Mouse (Mus musculus): ENCODE measurements around the gene Wwtr1.

The Wwtr1 gene

GRCm38 (mm10) chr3:57466289-57466688, 109.4 kb downstream of the Wwtr1 start:
- in situ Hi-C loops (cut with MboI; ENCODE audit: low sequenced_read_pairs) = loop anchor here (10.0 kb wide), 1 partner anchor 159 kb away; no protein-coding TSS in a partner anchor

- in situ Hi-C loops (cut with MboI; ENCODE audit: low sequenced_read_pairs) = loop anchor here (10.0 kb wide), 1 partner anchor 161 kb away; no protein-coding TSS in a partner anchor
Measured at GRCm38 (mm10) chr3:57463302-57463701, 112.4 kb downstream of the Wwtr1 start.

GRCm38 (mm10) chr3:57458652-57459051, 117.1 kb downstream of the Wwtr1 start:
- in situ Hi-C loops (cut with MboI; ENCODE audit: low sequenced_read_pairs) = no loop called here

GRCm38 (mm10) chr3:57448445-57448844, 127.3 kb downstream of the Wwtr1 start:
- in situ Hi-C loops (cut with MboI; ENCODE audit: low sequenced_read_pairs) = no loop called here

GRCm38 (mm10) chr3:57447889-57448288, 127.8 kb downstream of the Wwtr1 start:
- in situ Hi-C loops (cut with MboI; ENCODE audit: low sequenced_read_pairs) = no loop called here

GRCm38 (mm10) chr3:57445706-57446105, 130.0 kb downstream of the Wwtr1 start:
- in situ Hi-C loops (cut with MboI; ENCODE audit: low sequenced_read_pairs) = no loop called here

GRCm38 (mm10) chr3:57440956-57441355, 134.8 kb downstream of the Wwtr1 start:
- in situ Hi-C loops (cut with MboI; ENCODE audit: low sequenced_read_pairs) = no loop called here

- in situ Hi-C loops (cut with MboI; ENCODE audit: low sequenced_read_pairs) = no loop called here
Measured at GRCm38 (mm10) chr3:57435364-57435763, 140.3 kb downstream of the Wwtr1 start.

GRCm38 (mm10) chr3:57431706-57432105, 144.0 kb downstream of the Wwtr1 start:
- in situ Hi-C loops (cut with MboI; ENCODE audit: low sequenced_read_pairs) = no loop called here

- in situ Hi-C loops (cut with MboI; ENCODE audit: low sequenced_read_pairs) = no loop called here
Measured at GRCm38 (mm10) chr3:57429486-57429885, 146.2 kb downstream of the Wwtr1 start.

- in situ Hi-C loops (cut with MboI; ENCODE audit: low sequenced_read_pairs) = no loop called here
Measured at GRCm38 (mm10) chr3:57428682-57429464, 146.8 kb downstream of the Wwtr1 start.

GRCm38 (mm10) chr3:57426351-57426750, 149.4 kb downstream of the Wwtr1 start:
- in situ Hi-C loops (cut with MboI; ENCODE audit: low sequenced_read_pairs) = no loop called here

GRCm38 (mm10) chr3:57425089-57425730, 150.5 kb downstream of the Wwtr1 start, which contains the start of gene Tm4sf4:
Gene Tm4sf4 (plus strand): TSS chr3:57425314.
- in situ Hi-C loops (cut with MboI; ENCODE audit: low sequenced_read_pairs) = no loop called here

GRCm38 (mm10) chr3:57420660-57421059, 155.1 kb downstream of the Wwtr1 start:
- in situ Hi-C loops (cut with MboI; ENCODE audit: low sequenced_read_pairs) = no loop called here

- in situ Hi-C loops (cut with MboI; ENCODE audit: low sequenced_read_pairs) = no loop called here
Measured at GRCm38 (mm10) chr3:57420233-57420632, 155.5 kb downstream of the Wwtr1 start.

GRCm38 (mm10) chr3:57411535-57411934, 164.2 kb downstream of the Wwtr1 start:
- in situ Hi-C loops (cut with MboI; ENCODE audit: low sequenced_read_pairs) = no loop called here
